Mouse (Mus musculus) gastrocnemius, postnatal 10 days (tissue): ENCODE measurements around the gene Zfp423. TPM values are rescaled to one million over a fixed set of nuclear protein-coding genes. Genes with fewer than 3 reads are reported as not detected.

ENCODE experiments used
- total RNA-seq, 2 experiments: library from RNA; stranded (reverse); gene quantifications; 2 replicates each; pipeline ENCODE4 v1.2.3; 2021

Zfp423 gene
- total RNA-seq, 2 experiments from 2014 or later, result 20.7 to 23.5 TPM

Other genes with a start within 250 kb of the Zfp423 start
- gene Cnep1r1, start 159.2 kb upstream of the Zfp423 start, total RNA-seq, result 10 to 100 TPM; 32.8 to 33.1 TPM
- 10 to 100 TPM; 23.3 to 25.6 TPM for gene Heatr3, start 178.3 kb upstream of the Zfp423 start, total RNA-seq
- 10 to 100 TPM; 12.4 to 17.2 TPM for gene Tent4b, start 239.6 kb upstream of the Zfp423 start, total RNA-seq